Comparison of ENCODE assay signal across 14 mouse cellular contexts in genomic region chr14:99411835-99412234, GRCm38 (mm10).
"Had no signal": no experiment of that assay in that cellular context is flagged by ENCODE, and none has a peak within 500 bp of the region (broad histone marks: within the 10 kb centered on the region; RNA-seq: fewer than 3 reads in every experiment).

No protein-coding gene starts in this region.

- DNase-seq: right cerebral cortex, adult 18-20 months; right cerebral cortex, postnatal 14 days; right cerebral cortex, postnatal 25 days; right cerebral cortex, postnatal 4 days; spleen, adult 18-20 months; thymus, adult 18-20 months; thymus, adult 2 months; thymus, postnatal 25 days; thymus, postnatal 36 days; thymus, postnatal 4 days had no signal

- H3K27me3 ChIP-seq: neural tube, embryonic 13.5 days; neural tube, embryonic 15.5 days; stomach, embryonic 15.5 days had no signal

- H3K4me1 ChIP-seq: neural tube, embryonic 13.5 days; neural tube, embryonic 15.5 days; stomach, embryonic 15.5 days had no signal

- H3K36me3 ChIP-seq: neural tube, embryonic 13.5 days; neural tube, embryonic 15.5 days; stomach, embryonic 15.5 days had no signal

- H3K4me3 ChIP-seq: neural tube, embryonic 13.5 days; neural tube, embryonic 15.5 days; stomach, embryonic 15.5 days had no signal

- H3K27ac ChIP-seq: neural tube, embryonic 13.5 days; neural tube, embryonic 15.5 days; stomach, embryonic 15.5 days; stomach, postnatal 0 days had no signal

- H3K4me2 ChIP-seq: neural tube, embryonic 13.5 days; neural tube, embryonic 15.5 days; stomach, embryonic 15.5 days had no signal

- H3K9me3 ChIP-seq: neural tube, embryonic 13.5 days; neural tube, embryonic 15.5 days; stomach, embryonic 15.5 days had no signal

- H3K9ac ChIP-seq: neural tube, embryonic 13.5 days; neural tube, embryonic 15.5 days; stomach, embryonic 15.5 days had no signal
